Mouse (Mus musculus) cortical plate, adult 2 months (tissue): ENCODE measurements around the gene Plekha5.

Source experiments
- CTCF ChIP-seq: fragments of 200-500 bp; IDR thresholded peaks from 2 replicates; pipeline ENCODE4 v1.5.1; 2011; ENCODE audit warnings: mild to moderate bottlenecking, control low read depth, low read length; ENCODE audit not compliant: insufficient read depth; ENCODE audit errors: extremely low read depth
- POLR2A ChIP-seq: fragments of 200-500 bp; IDR thresholded peaks from 2 replicates; pipeline ENCODE4 v1.6.1; 2011; ENCODE audit warnings: mild to moderate bottlenecking, low read length, control low read depth; ENCODE audit not compliant: insufficient read depth; ENCODE audit errors: extremely low read depth

DNA sequence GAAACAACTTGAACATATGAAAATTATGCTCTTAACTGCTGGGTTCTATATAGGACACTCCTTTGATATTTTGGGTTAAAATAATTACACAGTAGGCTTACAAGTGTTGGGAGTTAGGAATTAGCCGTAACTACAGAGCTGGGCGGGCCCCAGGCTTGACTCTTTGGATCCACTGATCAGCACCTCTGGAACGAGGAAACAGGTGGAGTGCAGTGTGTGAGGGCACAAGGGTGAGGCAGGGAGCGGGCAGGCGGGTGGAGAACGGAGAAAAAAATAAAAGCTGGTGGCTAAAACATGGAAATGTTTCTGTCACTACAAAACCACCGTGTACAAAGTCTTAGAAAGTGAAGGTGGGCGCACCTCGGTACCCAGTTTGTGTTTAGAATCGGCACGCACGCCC, 218.8 kb downstream of the Plekha5 start:
- no peak for TF ChIP-seq CTCF
- TF ChIP-seq POLR2A, result no peak
